Mouse (Mus musculus) forebrain, embryonic 13.5 days (tissue): ENCODE measurements at regions not wholly inside any gene's neighbourhood (a gene's known extent, or its start where the extent isn't known, plus 50 kb on each side); places are given as distances from the start of the nearest gene placed in this dataset.

Experiments used
- ATAC-seq: fragments of 200-750 bp; cut with Nextera tagmentation; 2 replicates; pipeline ENCODE4 v1.8.0; 2017
- H3K27ac ChIP-seq: fragments of 300-500 bp; sonication (generic); 2 replicates; pipeline ENCODE4 v1.5.1; 2015; ENCODE audit warnings: inconsistent platforms, mild to moderate bottlenecking, moderate library complexity
- H3K27me3 ChIP-seq: fragments of 300-500 bp; sonication (generic); 2 replicates; pipeline ENCODE4 v1.6.1; 2015; ENCODE audit warnings: mild to moderate bottlenecking, inconsistent platforms
- H3K36me3 ChIP-seq: fragments of 300-500 bp; sonication (generic); 2 replicates; pipeline ENCODE4 v1.6.1; 2015; ENCODE audit warnings: mild to moderate bottlenecking, inconsistent platforms; ENCODE audit not compliant: poor library complexity, severe bottlenecking
- H3K4me1 ChIP-seq: fragments of 300-500 bp; sonication (generic); 2 replicates; pipeline ENCODE4 v1.6.1; 2015; ENCODE audit warnings: inconsistent platforms
- H3K4me2 ChIP-seq: fragments of 300-500 bp; sonication (generic); 2 replicates; pipeline ENCODE4 v1.6.1; 2015; ENCODE audit warnings: inconsistent platforms, mild to moderate bottlenecking, moderate library complexity
- H3K4me3 ChIP-seq: fragments of 300-500 bp; sonication (generic); 2 replicates; pipeline ENCODE4 v1.5.1; 2015; ENCODE audit warnings: mild to moderate bottlenecking, inconsistent platforms
- H3K9ac ChIP-seq: fragments of 300-500 bp; sonication (generic); 2 replicates; pipeline ENCODE4 v1.6.1; 2015; ENCODE audit warnings: mild to moderate bottlenecking, inconsistent platforms
- H3K9me3 ChIP-seq: fragments of 300-500 bp; sonication (generic); replicated peaks from 2 replicates; pipeline ENCODE4 v1.6.1; 2016; ENCODE audit warnings: inconsistent platforms
- WGBS: fragments of 180-500 bp; shearing (Covaris S2); methylation state at CpG from one replicate; pipeline ENCODE4 v1.1.7; 2015; 5-methylcytosine and 5-hydroxymethylcytosine counted together

DNA sequence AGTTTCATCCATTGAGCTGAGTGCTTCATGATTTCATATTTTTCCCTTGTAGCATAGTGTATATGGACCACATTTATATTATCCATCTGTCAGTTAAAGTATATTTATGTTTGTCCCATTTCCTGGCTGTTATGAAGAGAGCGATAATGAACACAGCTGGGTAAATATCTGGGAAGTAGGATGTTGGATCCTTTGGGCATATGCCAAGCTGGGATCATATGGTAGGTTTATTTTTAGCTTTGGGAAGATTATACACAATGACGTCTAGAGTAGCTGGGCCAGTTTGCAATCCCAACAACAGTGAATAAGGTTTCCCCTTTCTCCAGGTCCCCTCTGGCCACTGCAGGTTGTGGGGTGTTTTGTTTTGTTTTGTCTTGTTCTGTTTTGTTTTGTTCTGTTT, 164.5 kb downstream of the Gm765 start:
- H3K9me3 ChIP-seq: no peaks in the 10 kb centered on the region
- 68% methylated on average over 2 of the region's 2 CpGs for WGBS
- no peak overlapping the region for H3K4me2 ChIP-seq
- H3K9ac ChIP-seq: no peak overlapping the region
- no peaks in the 10 kb centered on the region for H3K27me3 ChIP-seq
- no peaks in the 10 kb centered on the region for H3K4me1 ChIP-seq
- no peak overlapping the region for H3K27ac ChIP-seq
- no peak overlapping the region for H3K4me3 ChIP-seq
- no peaks in the 10 kb centered on the region for H3K36me3 ChIP-seq
- no peak for ATAC-seq

DNA sequence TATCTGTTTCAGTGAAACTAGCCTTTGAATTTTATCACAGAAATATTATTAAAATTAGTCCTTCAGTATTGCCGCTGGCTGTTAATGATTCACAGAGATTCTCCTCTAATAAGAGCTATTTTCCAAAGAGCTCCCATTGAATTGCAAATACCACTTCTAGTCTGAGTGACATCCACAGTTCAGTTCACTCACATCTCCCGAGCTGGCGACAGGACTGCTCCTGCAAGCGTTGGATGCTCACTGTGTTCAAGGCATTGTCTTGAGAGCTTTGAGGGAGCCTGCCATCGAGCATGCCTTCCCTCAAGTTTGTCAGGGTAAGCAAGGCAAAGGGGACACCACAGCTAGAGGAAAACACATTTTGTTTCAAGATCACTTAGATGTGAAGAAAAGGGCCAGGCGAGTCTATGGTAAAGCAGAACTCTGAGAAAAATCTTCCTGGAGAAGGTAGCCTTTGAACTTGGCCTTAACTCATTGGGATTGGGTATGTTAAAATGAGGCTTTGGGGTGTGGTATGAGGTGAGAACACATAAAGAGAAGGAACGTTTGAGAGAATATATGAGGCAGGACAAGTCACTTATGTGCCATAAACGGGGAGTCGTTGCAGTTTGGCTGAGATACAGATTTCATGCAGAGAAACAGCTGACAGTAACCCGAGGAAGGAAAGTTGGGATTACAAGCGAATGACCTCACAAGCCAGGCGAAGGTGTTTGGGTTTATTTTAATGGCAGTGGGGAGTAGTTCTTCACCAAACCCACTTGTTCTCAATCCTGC, 193.3 kb downstream of the Gm765 start:
- H3K27ac ChIP-seq: no peak overlapping the region; the same call in none of the 2 replicates
- H3K9me3 ChIP-seq: no peaks in the 10 kb centered on the region
- H3K4me3 ChIP-seq: no peak overlapping the region
- H3K4me1 ChIP-seq: peaks cover 25% of the 10 kb centered on the region
- H3K36me3 ChIP-seq: no peaks in the 10 kb centered on the region
- no peak for ATAC-seq
- WGBS: 57% methylated on average over 12 of the region's 12 CpGs
- no peak overlapping the region for H3K4me2 ChIP-seq
- H3K9ac ChIP-seq: no peak overlapping the region
- H3K27me3 ChIP-seq: no peaks in the 10 kb centered on the region

DNA sequence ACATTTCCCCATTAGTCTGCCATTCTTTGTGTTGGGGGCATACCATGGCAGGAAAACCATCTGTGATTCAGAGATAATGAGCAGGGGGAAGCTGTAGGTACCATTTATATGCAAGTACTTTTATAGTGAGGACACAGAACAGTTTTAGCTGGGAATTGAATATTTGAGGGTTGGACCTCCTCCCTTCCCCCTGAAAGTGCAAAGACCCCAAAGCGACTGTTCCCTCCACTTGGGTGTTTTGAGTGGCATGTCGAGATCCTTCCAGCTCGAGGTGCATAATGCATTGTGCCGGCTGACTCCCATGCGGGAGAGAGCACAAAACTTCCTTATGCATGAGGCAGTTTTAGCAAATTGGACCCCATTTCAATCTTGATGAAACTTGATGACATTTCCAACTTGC, 194.7 kb downstream of the Gm765 start:
- WGBS: 55% methylated on average over 5 of the region's 5 CpGs
- peak; percentile 55; the same call in 1 of the 2 replicates for ATAC-seq
- Histone ChIP-seq H3K4me3 (no peak overlapping the region), H3K9me3 (no peaks in the 10 kb centered on the region), H3K4me2 (no peak overlapping the region), H3K4me1 (peaks cover 25% of the 10 kb centered on the region), H3K36me3 (no peaks in the 10 kb centered on the region), H3K27ac (no peak overlapping the region), H3K27me3 (no peaks in the 10 kb centered on the region), H3K9ac (no peak overlapping the region)

DNA sequence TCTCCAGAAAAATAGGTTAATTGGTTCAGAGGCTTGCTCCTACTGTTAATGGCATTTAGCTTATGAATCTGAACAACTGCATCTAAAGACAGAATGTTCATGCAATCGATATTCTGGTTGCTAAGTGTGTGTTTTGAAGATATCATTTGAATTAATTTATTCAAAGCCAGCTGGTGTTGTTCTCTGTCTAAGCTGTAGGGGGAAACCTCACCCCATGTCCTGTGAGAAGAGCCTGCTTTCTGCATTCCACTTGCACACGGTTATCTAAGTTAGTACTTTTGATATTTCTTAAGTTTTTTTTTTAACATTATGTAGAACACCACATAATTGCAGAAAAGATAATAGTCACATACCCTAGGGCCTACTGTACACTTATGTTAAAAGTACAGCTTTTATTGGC, 209.6 kb downstream of the Gm765 start:
- H3K27ac ChIP-seq: no peak overlapping the region
- ATAC-seq: peak; percentile 71; the same call in 1 of the 2 replicates
- H3K27me3 ChIP-seq: no peaks in the 10 kb centered on the region
- no peaks in the 10 kb centered on the region for H3K36me3 ChIP-seq
- 20% methylated on average over 2 of the region's 2 CpGs for whole genome bisulfite sequencing
- no peak overlapping the region for H3K9ac ChIP-seq
- no peak overlapping the region for H3K4me3 ChIP-seq
- H3K4me1 ChIP-seq: no peaks in the 10 kb centered on the region
- H3K4me2 ChIP-seq: no peak overlapping the region
- no peaks in the 10 kb centered on the region for H3K9me3 ChIP-seq

DNA sequence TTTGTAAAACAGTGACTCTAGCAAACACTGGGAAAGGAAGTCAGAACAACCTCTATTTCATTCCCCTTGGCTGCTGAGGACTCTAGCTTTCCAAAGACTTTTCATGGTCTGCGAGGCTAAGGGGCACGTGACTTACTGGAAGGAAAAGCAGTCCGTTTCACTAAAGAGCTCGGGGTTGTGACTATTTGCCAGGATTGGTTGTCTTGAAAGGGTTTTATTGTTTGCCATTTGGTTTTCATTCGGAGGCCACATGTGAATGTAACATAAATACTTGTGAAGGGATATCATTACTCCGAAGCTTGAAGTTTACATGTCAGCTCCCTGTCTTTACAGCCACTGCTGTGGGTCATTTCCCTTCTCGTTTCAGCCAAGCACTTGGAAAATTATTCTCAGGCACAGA, 217.1 kb downstream of the Gm765 start:
- Histone ChIP-seq H3K4me3 (no peak overlapping the region), H3K9ac (no peak overlapping the region), H3K4me1 (no peaks in the 10 kb centered on the region), H3K36me3 (no peaks in the 10 kb centered on the region), H3K27me3 (no peaks in the 10 kb centered on the region; the same call in 1 of the 2 replicates), H3K9me3 (no peaks in the 10 kb centered on the region), H3K4me2 (no peak overlapping the region), H3K27ac (no peak overlapping the region)
- ATAC-seq: no peak
- 77% methylated on average over 7 of the region's 7 CpGs for WGBS

DNA sequence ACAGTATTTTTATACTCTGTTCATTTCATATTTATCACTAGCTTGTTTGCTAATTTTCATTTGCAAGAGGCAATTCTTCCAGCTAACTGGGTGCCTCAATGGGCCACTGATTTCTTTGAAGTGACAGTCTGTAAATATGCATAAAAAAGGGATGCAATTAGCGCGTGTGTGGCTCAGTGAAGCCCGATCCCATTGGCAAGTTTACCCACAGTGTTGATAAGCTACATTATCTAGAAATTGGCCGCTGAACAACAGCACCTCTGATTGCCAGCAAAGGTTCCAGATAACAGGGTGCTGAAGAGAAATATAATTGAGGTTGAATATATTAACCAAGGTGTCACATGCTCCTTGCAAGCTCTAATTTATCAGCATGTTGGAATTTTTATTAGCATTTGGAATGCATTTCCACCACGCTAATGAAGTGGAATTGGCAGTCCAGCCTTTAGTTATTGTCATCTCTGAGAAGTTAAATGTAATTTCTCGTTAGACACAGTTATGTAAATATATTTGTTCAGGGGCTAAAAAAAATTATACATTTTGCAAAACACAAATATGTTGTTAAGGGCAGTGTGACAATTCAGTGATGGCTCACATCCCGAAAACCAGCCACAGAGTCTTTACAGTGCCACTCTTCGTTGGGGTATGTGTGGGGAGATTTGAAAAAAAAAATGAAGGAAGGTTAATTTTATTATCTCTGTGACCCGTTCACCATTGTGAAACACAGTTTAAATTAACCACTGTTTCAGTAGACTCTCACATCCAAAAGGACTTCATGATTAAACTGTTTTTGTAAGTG, 224.0 kb downstream of the Gm765 start:
- peak overlapping the region; percentile 42 for H3K4me2 ChIP-seq
- peaks cover 45% of the 10 kb centered on the region for H3K4me1 ChIP-seq
- no peaks in the 10 kb centered on the region for H3K36me3 ChIP-seq
- H3K27me3 ChIP-seq: no peaks in the 10 kb centered on the region; the same call in 1 of the 2 replicates
- no peak overlapping the region for H3K4me3 ChIP-seq
- H3K9ac ChIP-seq: no peak overlapping the region
- H3K9me3 ChIP-seq: no peaks in the 10 kb centered on the region
- ATAC-seq: peak; percentile 94
- 15% methylated on average over 9 of the region's 9 CpGs for WGBS
- H3K27ac ChIP-seq: peak overlapping the region; percentile 66

DNA sequence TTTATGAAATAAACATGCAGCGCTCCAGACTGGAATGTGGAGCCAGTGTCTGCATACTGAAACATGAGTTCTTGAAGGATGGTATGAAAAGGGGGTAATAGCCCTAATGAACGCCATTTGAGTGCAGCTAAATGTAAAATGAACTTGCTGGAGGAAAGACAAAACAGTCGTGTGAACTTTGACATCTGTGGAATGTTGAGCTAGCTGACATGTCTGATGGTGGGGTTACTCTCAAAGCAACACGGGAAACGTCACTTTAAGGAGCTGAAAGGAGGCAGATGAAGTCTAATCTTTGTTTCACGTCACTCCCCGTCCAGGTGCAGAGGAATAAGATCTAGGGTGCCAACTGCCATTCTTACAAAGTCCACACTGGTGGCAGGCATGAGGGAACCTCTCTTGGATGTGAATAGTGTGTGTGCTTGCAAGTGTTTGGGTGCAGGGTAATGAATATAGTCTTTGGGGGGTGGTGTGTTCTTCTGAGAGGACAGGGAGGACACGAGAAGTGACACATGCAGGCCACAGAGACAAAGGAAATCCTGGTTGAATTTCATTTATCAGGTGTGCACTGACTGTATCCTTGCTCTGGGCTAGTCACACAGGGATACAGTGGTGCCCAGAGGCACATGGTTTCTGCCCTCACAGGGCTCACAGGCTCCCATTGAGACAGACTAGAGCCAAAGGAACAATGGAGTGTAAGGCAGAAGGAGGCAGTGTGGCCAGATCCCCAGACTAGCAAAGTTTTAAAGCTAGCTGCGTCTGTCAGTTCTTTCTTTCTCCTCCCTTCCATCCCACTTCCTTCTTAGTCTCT, 228.0 kb downstream of the Gm765 start:
- Histone ChIP-seq H3K9me3 (no peaks in the 10 kb centered on the region), H3K27me3 (no peaks in the 10 kb centered on the region), H3K4me3 (no peak overlapping the region), H3K36me3 (no peaks in the 10 kb centered on the region), H3K4me1 (peaks cover 61% of the 10 kb centered on the region), H3K9ac (no peak overlapping the region), H3K27ac (peak overlapping the region; percentile 1), H3K4me2 (no peak overlapping the region)
- 11% methylated on average over 9 of the region's 9 CpGs for WGBS
- ATAC-seq: no peak

DNA sequence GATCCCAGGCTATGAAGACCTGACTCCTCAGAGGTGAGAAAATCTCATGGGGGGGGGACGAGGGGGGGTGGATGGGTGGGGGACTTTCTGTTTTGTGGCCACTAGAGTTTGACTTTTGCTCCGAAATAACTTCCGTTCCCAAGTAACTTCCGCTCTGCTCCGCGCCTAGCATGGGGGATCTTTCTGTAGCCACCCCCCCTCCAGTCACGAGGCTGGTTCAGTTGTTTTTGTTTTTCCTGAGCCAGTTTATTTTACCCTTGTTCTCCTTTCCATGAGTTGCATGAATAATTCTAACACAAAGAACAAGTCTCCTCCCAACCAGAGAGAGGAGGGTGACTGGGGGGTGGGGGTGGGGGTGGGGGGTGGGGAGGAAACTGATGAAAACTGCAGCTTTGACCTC, 228.8 kb downstream of the Gm765 start:
- H3K4me1 ChIP-seq: peaks cover 54% of the 10 kb centered on the region
- 5% methylated on average over 7 of the region's 7 CpGs for WGBS
- H3K27ac ChIP-seq: no peak overlapping the region; the same call in 1 of the 2 replicates
- peak overlapping the region; percentile 40 for H3K4me2 ChIP-seq
- ATAC-seq: no peak
- H3K9ac ChIP-seq: no peak overlapping the region
- no peaks in the 10 kb centered on the region for H3K9me3 ChIP-seq
- no peak overlapping the region for H3K4me3 ChIP-seq
- no peaks in the 10 kb centered on the region for H3K27me3 ChIP-seq
- H3K36me3 ChIP-seq: no peaks in the 10 kb centered on the region

DNA sequence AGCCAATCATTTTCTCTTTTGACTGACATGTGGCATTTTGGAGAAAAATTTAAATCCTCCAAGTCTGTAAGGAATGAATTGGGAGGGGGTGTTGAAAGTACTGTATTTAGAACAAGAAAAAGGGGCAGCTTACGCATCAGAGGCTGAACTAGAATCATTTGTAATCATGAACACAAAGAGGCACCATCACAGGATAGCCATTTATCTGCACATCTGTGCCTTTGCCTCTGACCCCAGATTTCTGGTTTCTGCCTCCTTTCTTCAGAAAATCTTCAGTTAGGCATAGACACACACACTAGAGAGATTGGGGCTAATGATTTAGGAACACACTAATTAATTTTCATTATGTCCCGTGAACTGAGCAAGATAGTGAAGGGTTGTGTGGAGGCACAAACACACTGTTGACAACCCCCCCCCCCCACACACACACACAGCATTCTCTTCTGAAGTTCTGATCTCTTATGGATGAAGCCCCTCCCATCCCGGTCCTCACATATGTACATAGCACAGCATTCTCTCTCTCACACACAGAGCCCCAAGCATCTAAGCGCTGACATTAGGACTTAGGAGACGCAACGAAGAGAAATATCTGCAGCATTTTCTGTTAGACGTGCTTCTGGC, 229.9 kb downstream of the Gm765 start:
- H3K4me1 ChIP-seq: peaks cover 43% of the 10 kb centered on the region
- no peak overlapping the region for H3K4me3 ChIP-seq
- H3K9me3 ChIP-seq: no peaks in the 10 kb centered on the region
- peak overlapping the region; percentile 35 for H3K27ac ChIP-seq
- no peak overlapping the region for H3K9ac ChIP-seq
- no peaks in the 10 kb centered on the region for H3K27me3 ChIP-seq
- no peaks in the 10 kb centered on the region for H3K36me3 ChIP-seq
- WGBS: 32% methylated on average over 7 of the region's 7 CpGs
- H3K4me2 ChIP-seq: 0 out of 2 replicates have a peak overlapping the region, but pooled peaks have one; percentile 8
- ATAC-seq: peak; percentile 67

DNA sequence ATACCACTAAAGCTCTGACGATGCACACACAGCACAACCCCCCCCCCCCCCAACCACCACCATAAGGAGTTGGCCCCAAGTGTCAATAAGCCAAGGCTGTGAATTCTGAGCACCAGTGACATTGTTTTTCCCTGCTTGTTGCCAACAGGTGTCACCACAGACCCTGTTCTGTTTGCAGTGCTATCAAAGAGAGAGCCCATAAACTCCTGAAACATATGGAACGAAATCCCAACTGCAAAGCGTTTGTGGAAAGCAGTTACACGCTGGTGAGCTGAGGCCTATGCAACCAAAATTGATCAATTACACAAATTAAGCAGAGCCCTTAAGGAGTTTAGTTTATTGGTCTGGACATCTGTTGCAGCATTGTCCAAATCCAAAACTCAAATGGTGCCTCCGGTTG, 235.4 kb downstream of the Gm765 start:
- no peaks in the 10 kb centered on the region for H3K9me3 ChIP-seq
- H3K36me3 ChIP-seq: no peaks in the 10 kb centered on the region
- H3K4me3 ChIP-seq: no peak overlapping the region
- ATAC-seq: no peak
- no peak overlapping the region for H3K9ac ChIP-seq
- no peak overlapping the region for H3K27ac ChIP-seq
- WGBS: 53% methylated on average over 5 of the region's 5 CpGs
- H3K4me1 ChIP-seq: peaks cover 21% of the 10 kb centered on the region
- 0 out of 2 replicates have a peak, but pooled peaks cover 6% of the 10 kb centered on the region for H3K27me3 ChIP-seq
- no peak overlapping the region for H3K4me2 ChIP-seq

DNA sequence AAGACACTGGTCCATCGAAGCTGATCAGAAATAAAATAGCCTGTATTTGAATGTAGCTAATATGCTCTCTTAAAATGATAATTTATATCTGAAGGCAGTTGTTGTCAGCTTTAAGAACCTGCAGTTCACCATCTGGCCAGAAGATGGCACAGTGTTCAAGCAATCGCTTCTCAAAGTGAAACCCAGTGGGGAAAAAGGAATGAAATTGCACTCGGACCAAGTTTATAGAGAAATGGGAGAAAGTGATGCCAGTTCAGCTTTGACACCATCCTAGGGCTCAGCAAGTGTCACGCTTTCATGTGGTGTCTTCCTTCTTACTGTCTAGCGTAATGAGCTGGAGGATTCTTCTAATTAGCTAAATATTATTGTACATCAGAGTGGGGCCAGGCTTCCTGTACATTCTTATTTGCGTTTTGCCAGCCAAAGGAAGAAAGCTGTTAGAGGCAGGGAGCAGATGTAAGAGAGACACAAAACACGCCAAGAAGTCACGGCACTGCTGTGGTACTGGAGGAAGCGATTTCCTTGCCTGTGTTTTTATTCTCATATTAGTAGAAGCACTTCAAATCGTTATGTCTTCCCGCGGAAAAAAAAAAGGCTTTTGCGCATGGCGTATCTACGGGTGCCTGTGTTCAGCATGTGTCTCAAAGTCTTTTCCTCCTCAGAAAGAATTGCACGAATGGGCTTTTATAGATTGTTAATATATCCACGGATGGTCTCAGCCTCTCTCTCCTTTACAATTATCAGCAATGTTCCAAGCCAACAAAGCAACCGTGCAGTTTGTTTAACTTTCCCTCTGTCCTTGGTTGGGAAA, 237.1 kb downstream of the Gm765 start:
- Histone ChIP-seq H3K4me1 (peaks cover 19% of the 10 kb centered on the region), H3K27me3 (0 out of 2 replicates have a peak, but pooled peaks cover 6% of the 10 kb centered on the region), H3K4me2 (peak overlapping the region; percentile 50), H3K27ac (no peak overlapping the region), H3K36me3 (no peaks in the 10 kb centered on the region), H3K9me3 (no peaks in the 10 kb centered on the region), H3K9ac (peak overlapping the region; percentile 40; the same call in 1 of the 2 replicates), H3K4me3 (peak overlapping the region; percentile 18; the same call in 1 of the 2 replicates)
- 31% methylated on average over 18 of the region's 18 CpGs for WGBS
- peak; percentile 43; the same call in 1 of the 2 replicates for ATAC-seq
